Mouse (Mus musculus) lung, postnatal 4 days (tissue): ENCODE measurements at regions not wholly inside any gene's neighbourhood (a gene's known extent, or its start where the extent isn't known, plus 50 kb on each side); places are given as distances from the start of the nearest gene placed in this dataset.
A peak's percentile ranks its signal among the peaks of the same experiment; 100 is the strongest.

Experiments used
- DNase-seq, 2 experiments: peaks; one replicate each; pipeline ENCODE4 v3.0.0; 2021

DNA sequence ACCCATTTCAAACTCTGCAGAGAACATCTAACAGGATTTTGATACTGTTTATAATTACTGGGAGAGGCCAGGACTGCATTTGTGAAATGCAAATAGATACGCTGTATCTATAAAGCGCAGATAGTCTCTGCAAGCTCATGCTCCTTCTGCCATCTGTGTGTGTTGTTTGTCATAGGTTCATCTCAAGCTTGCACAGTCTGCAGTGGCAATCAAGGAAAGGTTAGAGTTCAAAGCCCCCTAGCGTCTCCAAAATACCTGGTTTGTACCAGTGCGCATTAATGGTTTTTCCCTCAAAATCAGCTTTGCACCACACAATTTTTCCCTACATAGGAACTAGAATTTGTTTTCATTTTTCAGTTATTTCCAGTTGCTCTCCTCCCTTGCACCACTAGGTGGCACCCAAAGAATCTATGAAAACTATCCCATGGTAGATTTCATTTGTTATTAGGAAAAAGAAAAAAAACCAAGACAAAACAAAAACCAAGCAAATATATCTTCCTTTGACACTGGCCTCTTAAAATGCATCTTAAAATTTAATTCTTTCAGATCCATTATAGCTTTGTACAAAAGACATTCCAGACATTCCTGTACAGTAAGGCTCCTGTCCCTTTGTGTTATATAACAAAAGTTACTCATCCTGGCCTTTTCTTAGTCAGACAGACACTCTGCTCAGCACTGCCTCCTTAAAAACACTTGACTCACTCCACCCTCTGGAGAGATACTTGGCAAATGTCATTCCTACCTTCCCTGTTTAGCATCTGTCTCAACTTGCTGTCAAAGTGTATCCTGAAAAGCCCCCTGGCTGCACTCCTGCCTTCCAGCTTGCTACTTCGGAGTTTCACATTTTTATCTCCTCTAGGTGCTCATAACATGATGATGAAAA, 92.7 kb upstream of the Rap2b start:
- DNase-seq: peak in 1 of 2 experiments; percentile 29

DNA sequence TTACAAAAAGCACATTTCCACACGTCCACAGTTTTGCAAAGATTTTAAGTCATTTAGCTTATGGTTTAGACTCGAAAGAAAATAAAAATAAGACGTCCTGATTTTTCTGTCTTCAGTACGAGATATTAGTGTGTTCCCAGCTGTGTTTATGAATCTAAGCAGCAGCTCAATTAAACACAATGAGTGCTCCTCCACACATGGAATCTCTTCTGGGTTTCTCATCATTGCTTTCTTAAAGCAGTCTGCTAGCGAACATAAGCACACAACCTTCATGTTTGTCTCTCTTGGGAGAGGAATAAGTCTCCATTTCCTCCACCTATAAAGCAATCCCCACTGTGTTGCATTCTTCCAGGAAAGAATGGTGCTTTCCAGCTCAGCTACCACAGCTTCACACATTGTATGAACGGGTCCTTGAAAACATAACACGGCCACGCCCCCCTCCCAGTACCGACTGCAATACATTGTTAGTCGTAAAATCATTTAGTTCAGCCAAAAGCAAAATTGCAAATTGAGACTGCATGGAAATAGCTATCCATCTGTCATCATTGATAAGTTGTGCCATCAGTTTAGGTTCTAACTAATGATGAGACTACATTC, 75.4 kb upstream of the Rap2b start:
- no peak for DNase-seq

DNA sequence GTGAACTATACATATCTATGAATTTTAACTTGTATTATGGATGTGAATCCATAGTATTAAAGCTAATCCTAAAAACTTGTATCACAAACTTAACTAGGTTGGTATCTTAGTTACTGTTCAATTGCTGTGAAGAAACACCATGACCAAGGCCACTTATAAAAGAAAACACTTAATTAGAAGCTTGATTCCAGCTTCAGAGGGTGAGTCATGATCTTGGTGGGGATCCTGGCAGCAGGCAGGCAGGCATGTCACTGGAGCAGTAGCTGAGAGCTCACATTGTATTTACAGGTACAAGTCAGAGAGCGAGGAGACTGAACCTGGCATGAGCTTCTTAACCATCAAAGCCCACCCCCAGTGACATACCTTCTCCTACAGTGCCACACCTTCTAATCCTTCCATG, 73.2 kb upstream of the Rap2b start:
- DNase-seq: no peak

DNA sequence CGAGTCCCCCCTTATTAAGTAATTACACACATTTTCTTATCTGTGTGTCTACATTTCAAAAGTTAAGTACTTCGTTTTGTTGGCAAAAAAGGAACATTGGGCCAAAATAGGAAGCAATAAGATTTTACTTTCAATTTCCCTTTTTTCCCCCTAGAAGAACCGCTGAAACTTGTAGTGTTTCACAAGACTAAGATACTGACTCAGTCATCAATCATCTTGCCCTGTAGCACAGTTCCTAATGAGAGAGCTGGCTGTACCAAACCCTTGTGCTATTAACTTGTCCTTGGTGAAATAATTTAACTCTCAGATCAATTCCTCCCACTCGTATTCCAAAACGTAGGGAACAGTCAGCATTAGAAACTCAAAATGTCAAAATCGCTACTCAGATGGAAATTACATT, 66.6 kb upstream of the Rap2b start:
- DNase-seq: no peak

DNA sequence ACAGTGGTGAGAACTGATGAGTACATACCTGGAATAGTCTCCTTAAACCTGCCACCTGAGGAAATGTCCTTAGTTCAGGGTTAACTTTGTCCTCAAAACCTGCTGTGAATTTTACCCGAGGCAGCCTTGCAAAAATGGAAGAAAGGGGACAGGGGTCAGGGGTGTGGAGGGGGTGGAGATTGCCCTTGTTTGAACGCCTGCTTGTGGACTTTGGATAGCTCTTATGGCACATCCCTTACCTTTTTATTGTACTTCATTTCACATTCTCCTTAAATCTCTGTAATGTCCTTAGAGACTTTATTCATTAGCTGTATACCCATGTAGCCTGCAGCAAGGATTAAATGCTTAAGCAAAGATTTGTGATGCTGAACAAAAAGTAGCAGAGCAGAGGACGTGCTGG, 64.1 kb upstream of the Rap2b start:
- no peak for DNase-seq

DNA sequence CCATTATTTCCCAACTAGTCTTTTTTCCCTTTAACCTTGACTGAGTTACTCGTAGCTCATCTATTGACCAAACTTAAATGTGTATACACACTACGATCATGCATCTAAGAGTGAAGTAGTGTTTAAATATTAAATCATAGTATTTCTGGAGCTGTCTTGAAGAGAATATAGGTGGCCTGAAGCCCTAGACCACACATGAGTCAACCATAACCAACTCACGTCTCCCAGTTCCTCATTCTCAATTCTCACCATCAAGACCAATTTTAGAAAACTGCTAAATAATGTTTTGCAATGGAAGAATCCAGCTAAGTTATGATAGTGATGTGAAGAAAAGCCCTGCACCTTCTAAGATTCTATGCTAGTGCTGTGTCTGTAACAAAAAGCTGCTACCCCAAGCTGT, 59.2 kb upstream of the Rap2b start:
- no peak for DNase-seq

DNA sequence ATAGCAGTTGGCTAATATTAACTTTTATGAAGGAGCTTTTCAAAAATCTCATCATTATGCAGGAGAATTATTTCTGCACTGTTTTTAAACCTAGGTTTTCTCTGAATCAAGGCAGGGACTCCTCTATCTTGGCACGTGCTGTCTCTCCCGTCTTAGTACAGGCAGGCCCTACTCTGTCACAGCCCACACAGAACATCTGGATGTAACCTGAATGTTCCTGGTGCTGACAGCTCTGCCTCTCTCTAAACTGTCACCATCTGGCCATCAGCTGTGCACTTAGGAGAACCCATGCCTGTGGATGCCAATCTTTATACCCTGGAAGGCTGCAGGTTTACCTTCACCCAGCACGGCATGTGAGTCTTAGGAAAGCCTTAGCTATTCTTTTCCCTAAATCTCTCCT, 58.0 kb upstream of the Rap2b start:
- no peak for DNase-seq

DNA sequence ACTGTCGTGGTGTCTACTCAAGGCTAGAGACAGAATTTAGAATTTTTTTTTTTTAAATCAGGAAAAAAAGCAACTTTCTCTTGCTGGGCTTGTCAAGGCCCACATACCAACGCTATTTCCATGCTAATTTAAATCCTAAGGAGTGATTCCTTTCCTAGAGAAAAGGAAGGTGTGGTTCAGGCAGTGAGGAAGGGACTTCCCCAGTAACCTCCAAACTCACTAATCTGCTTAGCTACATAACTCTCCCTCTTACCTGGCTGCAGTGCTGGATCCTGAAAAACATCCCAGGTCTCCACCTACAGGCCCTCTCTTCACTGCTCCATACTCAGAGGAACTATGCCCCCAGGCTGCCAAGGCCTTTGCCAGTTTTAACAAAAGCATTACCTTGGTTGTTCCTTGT, 55.1 kb upstream of the Rap2b start:
- no peak for DNase-seq

DNA sequence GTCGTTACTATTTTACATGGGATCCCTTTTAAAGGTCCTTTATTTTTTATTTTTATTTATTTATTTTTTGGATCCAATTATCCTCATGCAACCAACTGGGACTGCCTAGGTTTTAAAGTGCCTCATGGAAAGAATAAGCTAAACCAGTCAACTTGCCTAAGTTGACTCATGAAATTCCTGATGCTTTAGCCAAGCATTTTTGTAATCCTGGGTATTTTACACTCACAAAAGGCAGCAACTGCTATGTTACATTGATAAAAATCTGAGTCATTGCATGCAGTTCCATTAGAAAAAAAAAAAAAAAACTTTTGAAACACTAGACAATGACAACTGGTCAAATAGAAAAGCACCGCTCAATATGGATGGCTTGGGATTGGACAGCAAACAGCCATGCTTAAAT, 52.7 kb upstream of the Rap2b start:
- no peak for DNase-seq

DNA sequence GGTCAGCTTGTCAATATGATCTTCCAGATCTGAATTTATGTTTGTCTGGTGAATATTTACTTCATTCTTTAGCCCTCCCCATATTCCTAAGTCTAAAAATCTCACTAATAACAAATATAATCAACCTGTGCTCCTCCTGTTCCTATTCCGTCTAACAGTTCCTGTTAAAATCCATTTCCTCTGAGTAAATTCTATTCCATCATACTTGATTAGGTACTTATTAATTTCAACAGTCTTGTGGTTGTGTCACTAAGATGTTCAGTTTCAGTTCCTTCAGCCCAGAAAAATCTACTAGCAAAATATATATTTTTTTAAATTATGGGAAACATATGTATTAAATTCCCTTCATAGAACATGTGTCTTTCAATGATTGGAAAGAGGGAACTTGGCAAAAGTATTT, 52.2 kb upstream of the Rap2b start:
- no peak for DNase-seq
